Mouse (Mus musculus) intestine, embryonic 15.5 days (tissue): ENCODE results near the gene Vcl. TPM values are rescaled to one million over a fixed set of nuclear protein-coding genes. Genes with fewer than 3 reads are reported as not detected.

Experiments used
- ATAC-seq: fragments of 200-750 bp; cut with Nextera tagmentation; 2 replicates; pipeline ENCODE4 v1.8.0; 2017; ENCODE audit warnings: moderate TSS enrichment, moderate library complexity
- H3K27ac ChIP-seq: fragments of 300-500 bp; sonication (generic); 2 replicates; pipeline ENCODE4 v1.5.1; 2015; ENCODE audit warnings: mild to moderate bottlenecking, inconsistent platforms
- H3K27me3 ChIP-seq: fragments of 300-500 bp; sonication (generic); replicated peaks from 2 replicates; pipeline ENCODE4 v1.6.1; 2015; ENCODE audit warnings: inconsistent platforms
- H3K36me3 ChIP-seq: fragments of 300-500 bp; sonication (generic); 2 replicates; pipeline ENCODE4 v1.6.1; 2015; ENCODE audit warnings: inconsistent platforms
- H3K4me1 ChIP-seq: fragments of 300-500 bp; sonication (generic); replicated peaks from 2 replicates; pipeline ENCODE4 v1.6.1; 2015; ENCODE audit warnings: inconsistent platforms
- H3K4me2 ChIP-seq: fragments of 300-500 bp; sonication (generic); replicated peaks from 2 replicates; pipeline ENCODE4 v1.6.1; 2015; ENCODE audit warnings: mild to moderate bottlenecking, inconsistent platforms
- H3K4me3 ChIP-seq: fragments of 300-500 bp; sonication (generic); replicated peaks from 2 replicates; pipeline ENCODE4 v1.5.1; 2015; ENCODE audit warnings: inconsistent platforms
- H3K9ac ChIP-seq: fragments of 300-500 bp; sonication (generic); 2 replicates; pipeline ENCODE4 v1.6.1; 2015; ENCODE audit warnings: inconsistent platforms
- H3K9me3 ChIP-seq: fragments of 300-500 bp; sonication (generic); 2 replicates; pipeline ENCODE4 v1.6.1; 2016; ENCODE audit warnings: inconsistent platforms
- WGBS: fragments of 180-500 bp; shearing (Covaris S2); methylation state at CpG from one replicate; pipeline ENCODE4 v1.1.7; 2015; 5-methylcytosine and 5-hydroxymethylcytosine counted together
- polyA plus RNA-seq: library from polyadenylated mRNA; unstranded; fragments of >200 nt; fragmentation: Nextera tagmentation; extraction: Ambion mirVana; gene quantifications from 2 replicates; pipeline ENCODE4 v1.2.1, GENCODE M21; 2015

Vcl gene
- 56.9 and 59.2 TPM in 2 replicates for polyA plus RNA-seq

GRCm38 (mm10) chr14:20928848-20929745 lies at the start of gene Vcl:
TSS of gene Vcl (plus strand) at chr14:20929398.
- no peaks in the 10 kb centered on the region for H3K27me3 ChIP-seq
- WGBS: under 1% methylated on average over 89 of the region's 89 CpGs

GRCm38 (mm10) chr14:20884691-20885090 lies 44.5 kb upstream of the Vcl start:
- WGBS: 66% methylated on average over 5 of the region's 5 CpGs
- H3K4me3 ChIP-seq: no peak overlapping the region
- H3K4me1 ChIP-seq: peaks cover 14% of the 10 kb centered on the region
- H3K4me2 ChIP-seq: peak overlapping the region; percentile 25
- H3K9ac ChIP-seq: no peak overlapping the region
- peak; percentile 34; the same call in 1 of the 2 replicates for ATAC-seq
- no peaks in the 10 kb centered on the region for H3K27me3 ChIP-seq
- no peaks in the 10 kb centered on the region for H3K36me3 ChIP-seq
- H3K9me3 ChIP-seq: no peaks in the 10 kb centered on the region
- H3K27ac ChIP-seq: no peak overlapping the region; the same call in 1 of the 2 replicates

More at GRCm38 (mm10) chr14:20928848-20929745, at the start of gene Vcl:
- peak within 1 kb of the TSS; percentile 94 for H3K4me3 ChIP-seq
- peak; percentile 99 for ATAC-seq
- H3K4me2 ChIP-seq: peak within 1 kb of the TSS; percentile 68
- H3K9me3 ChIP-seq: no peaks in the 10 kb centered on the region
- peak within 1 kb of the TSS; percentile 91 for H3K9ac ChIP-seq
- no peaks in the 10 kb centered on the region for H3K36me3 ChIP-seq
- peak within 1 kb of the TSS; percentile 93 for H3K27ac ChIP-seq
- peaks cover 10% of the 10 kb centered on the region; the same call in 1 of the 2 replicates for H3K4me1 ChIP-seq

GRCm38 (mm10) chr14:20885091-20885888 lies 43.9 kb upstream of the Vcl start:
- Histone ChIP-seq H3K9ac (no peak overlapping the region), H3K4me1 (peaks cover 14% of the 10 kb centered on the region), H3K27ac (peak overlapping the region; percentile 19; the same call in 1 of the 2 replicates), H3K4me2 (peak overlapping the region; percentile 25), H3K27me3 (no peaks in the 10 kb centered on the region), H3K36me3 (no peaks in the 10 kb centered on the region), H3K4me3 (no peak overlapping the region), H3K9me3 (no peaks in the 10 kb centered on the region)
- ATAC-seq: peak; percentile 80; the same call in 1 of the 2 replicates
- 19% methylated on average over 10 of the region's 10 CpGs for WGBS

- no peak overlapping the region for H3K4me3 ChIP-seq
- H3K4me1 ChIP-seq: peaks cover 14% of the 10 kb centered on the region
- no peaks in the 10 kb centered on the region for H3K27me3 ChIP-seq
- H3K9me3 ChIP-seq: no peaks in the 10 kb centered on the region
- H3K27ac ChIP-seq: no peak overlapping the region
- no peak for ATAC-seq
- no peaks in the 10 kb centered on the region for H3K36me3 ChIP-seq
- no peak overlapping the region for H3K4me2 ChIP-seq
- 56% methylated on average over 4 of the region's 4 CpGs for WGBS
- H3K9ac ChIP-seq: no peak overlapping the region; the same call in 1 of the 2 replicates
Measured at GRCm38 (mm10) chr14:20886266-20886665, 42.9 kb upstream of the Vcl start.

GRCm38 (mm10) chr14:20887541-20888085 lies 41.6 kb upstream of the Vcl start:
- Histone ChIP-seq H3K27ac (no peak overlapping the region), H3K36me3 (no peaks in the 10 kb centered on the region), H3K4me3 (no peak overlapping the region), H3K4me1 (peaks cover 25% of the 10 kb centered on the region), H3K9me3 (no peaks in the 10 kb centered on the region), H3K27me3 (no peaks in the 10 kb centered on the region), H3K4me2 (no peak overlapping the region), H3K9ac (no peak overlapping the region)
- WGBS: 84% methylated on average over 7 of the region's 7 CpGs
- ATAC-seq: no peak

GRCm38 (mm10) chr14:20891941-20892402 lies 37.2 kb upstream of the Vcl start:
- 24% methylated on average over 9 of the region's 9 CpGs for WGBS
- H3K9ac ChIP-seq: no peak overlapping the region
- H3K27ac ChIP-seq: peak overlapping the region; percentile 59
- H3K4me3 ChIP-seq: no peak overlapping the region
- H3K27me3 ChIP-seq: no peaks in the 10 kb centered on the region
- H3K9me3 ChIP-seq: no peaks in the 10 kb centered on the region
- peak; percentile 73 for ATAC-seq
- H3K36me3 ChIP-seq: no peaks in the 10 kb centered on the region
- peaks cover 16% of the 10 kb centered on the region for H3K4me1 ChIP-seq
- H3K4me2 ChIP-seq: no peak overlapping the region

- WGBS: 55% methylated on average over 4 of the region's 4 CpGs
- Histone ChIP-seq H3K9me3 (no peaks in the 10 kb centered on the region), H3K9ac (no peak overlapping the region), H3K27me3 (no peaks in the 10 kb centered on the region), H3K36me3 (no peaks in the 10 kb centered on the region), H3K4me1 (peaks cover 16% of the 10 kb centered on the region), H3K4me2 (no peak overlapping the region), H3K27ac (peak overlapping the region; percentile 60), H3K4me3 (no peak overlapping the region)
- ATAC-seq: 0 out of 2 replicates have a peak, but pooled peaks have one; percentile 42
Measured at GRCm38 (mm10) chr14:20893815-20894214, 35.4 kb upstream of the Vcl start.

- Histone ChIP-seq H3K36me3 (no peaks in the 10 kb centered on the region), H3K27me3 (no peaks in the 10 kb centered on the region)
- 89% methylated on average over 3 of the region's 3 CpGs for WGBS
Measured at GRCm38 (mm10) chr14:20901267-20901666, 27.9 kb upstream of the Vcl start.

GRCm38 (mm10) chr14:20903137-20903536 lies 26.1 kb upstream of the Vcl start:
- 81% methylated on average over 6 of the region's 6 CpGs for WGBS
- Histone ChIP-seq H3K27me3 (no peaks in the 10 kb centered on the region), H3K9me3 (no peaks in the 10 kb centered on the region), H3K36me3 (no peaks in the 10 kb centered on the region), H3K4me2 (no peak overlapping the region), H3K27ac (no peak overlapping the region), H3K4me3 (no peak overlapping the region), H3K4me1 (no peaks in the 10 kb centered on the region), H3K9ac (no peak overlapping the region)
- no peak for ATAC-seq

More at GRCm38 (mm10) chr14:20901267-20901666, 27.9 kb upstream of the Vcl start:
- Histone ChIP-seq H3K4me2 (no peak overlapping the region), H3K4me1 (no peaks in the 10 kb centered on the region), H3K9me3 (no peaks in the 10 kb centered on the region), H3K27ac (no peak overlapping the region), H3K9ac (no peak overlapping the region), H3K4me3 (no peak overlapping the region)
- no peak for ATAC-seq

- Histone ChIP-seq H3K9ac (no peak overlapping the region), H3K9me3 (no peaks in the 10 kb centered on the region), H3K36me3 (no peaks in the 10 kb centered on the region), H3K4me1 (no peaks in the 10 kb centered on the region), H3K4me3 (no peak overlapping the region), H3K27ac (no peak overlapping the region), H3K27me3 (no peaks in the 10 kb centered on the region), H3K4me2 (no peak overlapping the region)
- no peak for ATAC-seq
- WGBS: 76% methylated on average over 2 of the region's 2 CpGs
Measured at GRCm38 (mm10) chr14:20911811-20912210, 17.4 kb upstream of the Vcl start.

- H3K9me3 ChIP-seq: no peaks in the 10 kb centered on the region
- ATAC-seq: no peak
- H3K4me2 ChIP-seq: no peak overlapping the region
- WGBS: 54% methylated on average over 2 of the region's 2 CpGs
- no peaks in the 10 kb centered on the region for H3K36me3 ChIP-seq
- H3K4me3 ChIP-seq: no peak overlapping the region
- H3K4me1 ChIP-seq: no peaks in the 10 kb centered on the region
- no peak overlapping the region for H3K27ac ChIP-seq
- H3K9ac ChIP-seq: no peak overlapping the region
- H3K27me3 ChIP-seq: no peaks in the 10 kb centered on the region
Measured at GRCm38 (mm10) chr14:20914415-20914814, 14.8 kb upstream of the Vcl start.
